Mouse (Mus musculus) embryonic facial prominence, embryonic 14.5 days (tissue): ENCODE measurements at regions not wholly inside any gene's neighbourhood (a gene's known extent, or its start where the extent isn't known, plus 50 kb on each side); places are given as distances from the start of the nearest gene placed in this dataset.

Source experiments
- ATAC-seq: fragments of 200-750 bp; cut with Nextera tagmentation; 2 replicates; pipeline ENCODE4 v1.8.0; 2017; ENCODE audit warnings: low read depth, moderate number of reproducible peaks, moderate TSS enrichment
- DNase-seq: peaks from one replicate; pipeline ENCODE4 v3.0.0-alpha.2; 2015; ENCODE audit warnings: low spot score
- H3K27ac ChIP-seq: fragments of 300-500 bp; sonication (generic); replicated peaks from 2 replicates; pipeline ENCODE4 v1.5.1; 2014; ENCODE audit warnings: low read depth, mild to moderate bottlenecking, low read length, moderate library complexity
- H3K27me3 ChIP-seq: fragments of 300-500 bp; sonication (generic); replicated peaks from 2 replicates; pipeline ENCODE4 v1.6.1; 2014; ENCODE audit warnings: low read length; ENCODE audit not compliant: control insufficient read depth, insufficient read depth
- H3K36me3 ChIP-seq: fragments of 300-500 bp; sonication (generic); 2 replicates; pipeline ENCODE4 v1.6.1; 2014; ENCODE audit warnings: low read length, mixed read lengths; ENCODE audit not compliant: control insufficient read depth, insufficient read depth
- H3K4me1 ChIP-seq: fragments of 300-500 bp; sonication (generic); 2 replicates; pipeline ENCODE4 v1.6.1; 2014; ENCODE audit warnings: antibody characterized with exemption, low read length; ENCODE audit not compliant: control insufficient read depth, insufficient read depth
- H3K4me2 ChIP-seq: fragments of 300-500 bp; sonication (generic); 2 replicates; pipeline ENCODE4 v1.6.1; 2014; ENCODE audit warnings: low read depth, mild to moderate bottlenecking, low read length, moderate library complexity, mixed read lengths
- H3K4me3 ChIP-seq: fragments of 300-500 bp; sonication (generic); 2 replicates; pipeline ENCODE4 v1.5.1; 2014; ENCODE audit warnings: low read depth, mild to moderate bottlenecking, low read length
- H3K9ac ChIP-seq: fragments of 300-500 bp; sonication (generic); 2 replicates; pipeline ENCODE4 v1.6.1; 2014; ENCODE audit warnings: low read depth, mild to moderate bottlenecking, low read length, moderate library complexity, mixed read lengths
- H3K9me3 ChIP-seq: fragments of 300-500 bp; sonication (generic); 2 replicates; pipeline ENCODE4 v1.6.1; 2016; ENCODE audit warnings: low read length; ENCODE audit not compliant: control insufficient read depth
- WGBS: fragments of 180-500 bp; shearing (Covaris S2); extraction: QIAGEN DNeasy Blood & Tissue Kit; methylation state at CpG from one replicate; pipeline ENCODE4 v1.1.7; 2014; 5-methylcytosine and 5-hydroxymethylcytosine counted together

DNA sequence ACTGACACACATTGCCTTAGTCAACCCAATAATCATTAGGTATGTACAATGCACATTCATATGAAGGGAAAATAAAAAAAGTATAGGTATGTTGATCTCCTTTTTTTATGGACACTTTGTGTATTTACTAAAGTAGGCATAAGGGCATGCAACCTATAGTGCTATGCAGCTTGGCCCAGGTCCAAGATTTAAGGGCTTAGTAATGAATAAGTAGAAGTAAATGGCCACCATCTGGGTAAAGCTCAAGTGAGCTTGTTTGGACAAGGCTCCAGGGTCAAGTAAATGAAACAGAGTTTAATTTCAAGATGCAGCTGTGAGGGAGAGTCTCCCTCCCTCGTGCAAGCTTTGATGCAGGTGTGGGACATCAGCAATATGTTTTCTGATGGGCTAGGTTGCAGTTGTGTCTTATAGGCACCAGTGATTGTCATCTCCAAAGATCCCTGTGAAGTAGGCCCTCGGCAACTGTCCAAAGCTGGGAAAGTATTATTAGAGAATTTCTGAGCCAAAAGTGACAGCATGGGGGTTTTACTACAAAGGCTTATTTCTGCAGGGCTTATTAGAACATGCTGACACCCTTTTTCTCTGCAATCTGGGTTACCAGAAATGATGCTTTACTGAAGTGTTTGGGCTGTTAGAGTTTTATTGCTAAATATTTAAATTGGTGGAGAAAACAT is 1030.5 kb upstream of the Cdh8 start:
- Histone ChIP-seq H3K27me3 (no peaks in the 10 kb centered on the region), H3K4me1 (no peaks in the 10 kb centered on the region), H3K4me3 (no peak overlapping the region), H3K9me3 (no peaks in the 10 kb centered on the region), H3K9ac (no peak overlapping the region), H3K27ac (no peak overlapping the region), H3K4me2 (no peak overlapping the region), H3K36me3 (no peaks in the 10 kb centered on the region)
- ATAC-seq (no peak), DNase-seq (peak; percentile 7)
- 48% methylated on average over 2 of the region's 2 CpGs for WGBS
